Comparison of ENCODE assay signal across 22 mouse cellular contexts in genomic region chr10:88318179-88318578, GRCm38 (mm10).
DNase-seq lines count a peak whose midpoint lies in the region; ATAC-seq and TF ChIP-seq lines count a peak whose summit lies in the region.
"Had no signal": no experiment of that assay in that cellular context is flagged by ENCODE, and none has a peak within 500 bp of the region (broad histone marks: within the 10 kb centered on the region; RNA-seq: fewer than 3 reads in every experiment).

No protein-coding gene starts in this region.

- H3K9ac ChIP-seq in forebrain, embryonic 14.5 days (ENCODE audit: low read length), result no peak overlapping the region
- H3K9ac ChIP-seq in forebrain, postnatal 0 days, result no peak overlapping the region
- H3K9ac ChIP-seq: embryonic facial prominence, embryonic 12.5 days; forebrain, embryonic 13.5 days had no signal

- H3K4me2 ChIP-seq in forebrain, embryonic 14.5 days (ENCODE audit: low read length), result no peak overlapping the region
- H3K4me2 ChIP-seq in forebrain, postnatal 0 days (ENCODE audit: low read depth), result no peak overlapping the region
- H3K4me2 ChIP-seq: embryonic facial prominence, embryonic 12.5 days; forebrain, embryonic 13.5 days had no signal

- TF ChIP-seq CTCF in forebrain, postnatal 0 days (IDR thresholded peaks at IDR 0.05; ENCODE audit: low read depth), result no peak

- no peak overlapping the region for H3K27ac ChIP-seq in forebrain, embryonic 14.5 days (ENCODE audit: low read depth, low read length)
- H3K27ac ChIP-seq in forebrain, postnatal 0 days (ENCODE audit: low read depth, low read length), result no peak overlapping the region
- H3K27ac ChIP-seq: embryonic facial prominence, embryonic 10.5 days; embryonic facial prominence, embryonic 12.5 days; forebrain, embryonic 13.5 days had no signal

- no peaks in the 10 kb centered on the region for H3K9me3 ChIP-seq in forebrain, embryonic 14.5 days (replicated peaks; ENCODE audit: control insufficient read depth, low read length)
- no peaks in the 10 kb centered on the region for H3K9me3 ChIP-seq in forebrain, postnatal 0 days (ENCODE audit: low read length)
- H3K9me3 ChIP-seq: embryonic facial prominence, embryonic 10.5 days; embryonic facial prominence, embryonic 12.5 days; forebrain, embryonic 13.5 days; G1E had no signal

- 83% methylated on average over 4 of the region's 4 CpGs for WGBS in forebrain, embryonic 14.5 days
- 81% methylated on average over 4 of the region's 4 CpGs for WGBS in forebrain, postnatal 0 days

- no peaks in the 10 kb centered on the region for H3K4me1 ChIP-seq in forebrain, embryonic 14.5 days (ENCODE audit: control insufficient read depth, insufficient read depth, low read length)
- no peaks in the 10 kb centered on the region for H3K4me1 ChIP-seq in forebrain, postnatal 0 days (ENCODE audit: insufficient read depth)
- H3K4me1 ChIP-seq: forebrain, embryonic 13.5 days had no signal

- H3K27me3 ChIP-seq in forebrain, embryonic 14.5 days (replicated peaks; ENCODE audit: control insufficient read depth, insufficient read depth, low read length), result no peaks in the 10 kb centered on the region
- no peaks in the 10 kb centered on the region for H3K27me3 ChIP-seq in forebrain, postnatal 0 days (ENCODE audit: insufficient read depth, low read length)
- H3K27me3 ChIP-seq: CH12.LX; embryonic facial prominence, embryonic 12.5 days; forebrain, embryonic 13.5 days had no signal

- no peak for DNase-seq in forebrain, embryonic 14.5 days (ENCODE audit: low spot score)
- no peak for DNase-seq in forebrain, postnatal 0 days
- peak; percentile 68 for DNase-seq in MN1 (ENCODE audit: low spot score)
- DNase-seq in retina, embryonic 14.5 days (ENCODE audit: low spot score), result peak; percentile 8
- no peak for DNase-seq in spleen, postnatal 36 days (ENCODE audit: low spot score in 2 of 2)
- DNase-seq in right cerebral cortex, adult 18-20 months, result no peak
- DNase-seq: adrenal gland, adult 2 months; adrenal gland, postnatal 10 days; adrenal gland, postnatal 25 days; B cell, adult 2 months; cerebellum, adult 11-12 months; cerebellum, adult 2 months; cerebellum, adult 9-10 months; cerebellum, postnatal 10 days; cerebellum, postnatal 25 days had no signal

- no peaks in the 10 kb centered on the region for H3K36me3 ChIP-seq in forebrain, embryonic 14.5 days (ENCODE audit: control insufficient read depth, insufficient read depth, low read length)
- H3K36me3 ChIP-seq in forebrain, postnatal 0 days (ENCODE audit: insufficient read depth), result no peaks in the 10 kb centered on the region
- H3K36me3 ChIP-seq: embryonic facial prominence, embryonic 10.5 days; embryonic facial prominence, embryonic 12.5 days; G1E had no signal

- H3K4me3 ChIP-seq in forebrain, embryonic 14.5 days (ENCODE audit: low read depth, low read length), result no peak overlapping the region
- H3K4me3 ChIP-seq in forebrain, postnatal 0 days (ENCODE audit: low read depth, low read length), result no peak overlapping the region
- H3K4me3 ChIP-seq: embryonic facial prominence, embryonic 10.5 days; embryonic facial prominence, embryonic 12.5 days; forebrain, embryonic 13.5 days had no signal

- ATAC-seq in forebrain, embryonic 14.5 days, result 0 out of 2 replicates have a peak, but pooled peaks have one; percentile 32
- ATAC-seq in forebrain, postnatal 0 days, result no peak
- ATAC-seq: CD4-positive, CD25-positive, alpha-beta regulatory T cell, adult 4 months; forebrain, embryonic 13.5 days; forebrain, embryonic 16.5 days had no signal

Comparison
In these comparisons a context has a peak if more than half of its experiments do, and no peak if none do; other contexts are left out.
1. DNase-seq: peak in MN1 (single experiment) and retina, embryonic 14.5 days (single experiment); none in forebrain, embryonic 14.5 days (single experiment), forebrain, postnatal 0 days (single experiment), spleen, postnatal 36 days (0 of 2) and right cerebral cortex, adult 18-20 months (single experiment).